Mouse (Mus musculus) midbrain, postnatal 0 days (tissue): ENCODE measurements around the gene Midn. TPM values are rescaled to one million over a fixed set of nuclear protein-coding genes. Genes with fewer than 3 reads are reported as not detected.

Experiments
- ATAC-seq: fragments of 200-750 bp; cut with Nextera tagmentation; 2 replicates; pipeline ENCODE4 v1.8.0; 2017; ENCODE audit warnings: moderate number of reproducible peaks, mild to moderate bottlenecking, moderate TSS enrichment, moderate library complexity; ENCODE audit not compliant: low FRiP score
- DNase-seq: peaks from one replicate; pipeline ENCODE4 v3.0.0-alpha.2; 2015; ENCODE audit warnings: low spot score
- H3K27ac ChIP-seq: fragments of 300-500 bp; sonication (generic); 2 replicates; pipeline ENCODE4 v1.5.1; 2014; ENCODE audit warnings: low read depth, mild to moderate bottlenecking, low read length, mixed read lengths
- H3K27me3 ChIP-seq: fragments of 300-500 bp; sonication (generic); 2 replicates; pipeline ENCODE4 v1.6.1; 2014; ENCODE audit warnings: low read length, control low read depth, mixed read lengths; ENCODE audit not compliant: insufficient read depth
- H3K36me3 ChIP-seq: fragments of 300-500 bp; sonication (generic); 2 replicates; pipeline ENCODE4 v1.6.1; 2014; ENCODE audit warnings: low read length, control low read depth, mixed read lengths; ENCODE audit not compliant: insufficient read depth
- H3K4me1 ChIP-seq: fragments of 300-500 bp; sonication (generic); 2 replicates; pipeline ENCODE4 v1.6.1; 2014; ENCODE audit warnings: mild to moderate bottlenecking, control low read depth, antibody characterized with exemption, low read length, mixed read lengths; ENCODE audit not compliant: insufficient read depth
- H3K4me2 ChIP-seq: fragments of 300-500 bp; sonication (generic); 2 replicates; pipeline ENCODE4 v1.6.1; 2014; ENCODE audit warnings: low read depth, mild to moderate bottlenecking, low read length, mixed read lengths; ENCODE audit not compliant: poor library complexity, severe bottlenecking
- H3K4me3 ChIP-seq: fragments of 300-500 bp; sonication (generic); 2 replicates; pipeline ENCODE4 v1.5.1; 2014; ENCODE audit warnings: low read depth, mild to moderate bottlenecking, low read length, moderate library complexity
- H3K9ac ChIP-seq: fragments of 300-500 bp; sonication (generic); replicated peaks from 2 replicates; pipeline ENCODE4 v1.6.1; 2014; ENCODE audit warnings: mild to moderate bottlenecking, low read length, moderate library complexity, mixed read lengths; ENCODE audit not compliant: poor library complexity, severe bottlenecking
- H3K9me3 ChIP-seq: fragments of 300-500 bp; sonication (generic); 2 replicates; pipeline ENCODE4 v1.6.1; 2016; ENCODE audit warnings: low read length, control low read depth
- CTCF ChIP-seq: IDR thresholded peaks from 2 replicates; pipeline ENCODE4 v1.5.1; 2016; ENCODE audit warnings: antibody characterized with exemption, mild to moderate bottlenecking
- WGBS: fragments of 180-500 bp; shearing (Covaris S2); extraction: QIAGEN DNeasy Blood & Tissue Kit; methylation state at CpG from one replicate; pipeline ENCODE4 v1.1.7; 2014; 5-methylcytosine and 5-hydroxymethylcytosine counted together
- polyA plus RNA-seq: library from polyadenylated mRNA; unstranded; fragments of >200 nt; fragmentation: Nextera tagmentation; extraction: Ambion mirVana; gene quantifications from 2 replicates; pipeline ENCODE4 v1.2.1, GENCODE M21; 2015
- total RNA-seq: library from RNA; depleted of rRNA; stranded (reverse); fragments of >200 nt; gene quantifications from 2 replicates; pipeline ENCODE4 v1.2.3, GENCODE M21; 2014

Gene Midn
- total and polyA plus RNA-seq, 2 experiments from 2014 or later, result 17.2 to 143 TPM

- no peak for TF ChIP-seq CTCF
- DNase-seq (no peak), ATAC-seq (no peak)
- Histone ChIP-seq H3K36me3 (peaks cover 17% of the 10 kb centered on the region), H3K4me1 (peaks cover 20% of the 10 kb centered on the region), H3K27ac (no peak overlapping the region), H3K4me2 (no peak overlapping the region), H3K27me3 (no peaks in the 10 kb centered on the region), H3K9ac (no peak overlapping the region), H3K9me3 (no peaks in the 10 kb centered on the region), H3K4me3 (no peak overlapping the region)
- WGBS, result 78% methylated on average over 11 of the region's 11 CpGs
Observed at GRCm38 (mm10) chr10:80139975-80140665, 8.0 kb upstream of the Midn start.

- ATAC-seq (no peak), DNase-seq (no peak)
- Histone ChIP-seq H3K9ac (0 out of 2 replicates have a peak within 1 kb of the TSS, but pooled peaks have one; percentile 36), H3K4me1 (peaks cover 20% of the 10 kb centered on the region), H3K4me2 (peak within 1 kb of the TSS; percentile 89), H3K36me3 (peaks cover 13% of the 10 kb centered on the region), H3K27ac (peak within 1 kb of the TSS; percentile 97), H3K27me3 (no peaks in the 10 kb centered on the region), H3K4me3 (peak within 1 kb of the TSS; percentile 72), H3K9me3 (no peaks in the 10 kb centered on the region)
- WGBS, result 80% methylated on average over 10 of the region's 10 CpGs
- no peak for TF ChIP-seq CTCF
Observed at GRCm38 (mm10) chr10:80140666-80141035, 7.4 kb upstream of the Midn start, which contains the start of gene Cbarp. Gene Cbarp, minus strand, starts transcription at chr10:80140835.

- ATAC-seq, result peak; percentile 65
- peak; percentile 95 for DNase-seq
- Histone ChIP-seq H3K27me3 (no peaks in the 10 kb centered on the region), H3K4me1 (peaks cover 17% of the 10 kb centered on the region), H3K4me3 (peak overlapping the region; percentile 72), H3K9ac (0 out of 2 replicates have a peak overlapping the region, but pooled peaks have one; percentile 36), H3K36me3 (peaks cover 14% of the 10 kb centered on the region), H3K27ac (peak overlapping the region; percentile 89), H3K9me3 (no peaks in the 10 kb centered on the region), H3K4me2 (peak overlapping the region; percentile 85)
- peak; percentile 74 for TF ChIP-seq CTCF
- under 1% methylated on average over 29 of the region's 29 CpGs for WGBS
Observed at GRCm38 (mm10) chr10:80141243-80141642, 6.8 kb upstream of the Midn start.

GRCm38 (mm10) chr10:80141786-80142529 is 6.1 kb upstream of the Midn start:
- no peak for TF ChIP-seq CTCF
- no peaks in the 10 kb centered on the region for H3K27me3 ChIP-seq
- H3K9me3 ChIP-seq, result no peaks in the 10 kb centered on the region
- ATAC-seq (peak; percentile 84), DNase-seq (peak; percentile 99)
- peak overlapping the region; percentile 89 for H3K27ac ChIP-seq
- peak overlapping the region; percentile 88 for H3K9ac ChIP-seq
- H3K36me3 ChIP-seq, result peaks cover 15% of the 10 kb centered on the region
- H3K4me3 ChIP-seq, result peak overlapping the region; percentile 72
- H3K4me1 ChIP-seq, result peaks cover 11% of the 10 kb centered on the region
- WGBS, result under 1% methylated on average over 43 of the region's 43 CpGs
- H3K4me2 ChIP-seq, result peak overlapping the region; percentile 85

- no peak for TF ChIP-seq CTCF
- H3K36me3 ChIP-seq, result peaks cover 15% of the 10 kb centered on the region
- peaks cover 5% of the 10 kb centered on the region; the same call in 1 of the 2 replicates for H3K4me1 ChIP-seq
Observed at GRCm38 (mm10) chr10:80142530-80142925, 5.5 kb upstream of the Midn start.

GRCm38 (mm10) chr10:80143664-80144063 is 4.4 kb upstream of the Midn start:
- no peak for TF ChIP-seq CTCF
- no peak overlapping the region for H3K4me2 ChIP-seq

More at GRCm38 (mm10) chr10:80142530-80142925, 5.5 kb upstream of the Midn start:
- WGBS, result 0% methylated on average over 15 of the region's 15 CpGs
- Histone ChIP-seq H3K27me3 (no peaks in the 10 kb centered on the region), H3K9ac (peak overlapping the region; percentile 88), H3K9me3 (no peaks in the 10 kb centered on the region), H3K4me3 (peak overlapping the region; percentile 72), H3K27ac (peak overlapping the region; percentile 89), H3K4me2 (peak overlapping the region; percentile 85)
- DNase-seq (no peak), ATAC-seq (no peak)

More at GRCm38 (mm10) chr10:80143664-80144063, 4.4 kb upstream of the Midn start:
- H3K36me3 ChIP-seq, result peaks cover 15% of the 10 kb centered on the region
- no peak overlapping the region for H3K27ac ChIP-seq
- no peak for ATAC-seq
- H3K9ac ChIP-seq, result no peak overlapping the region
- no peak for DNase-seq
- no peaks in the 10 kb centered on the region for H3K9me3 ChIP-seq
- WGBS, result 91% methylated on average over 7 of the region's 7 CpGs
- H3K4me1 ChIP-seq, result peaks cover 5% of the 10 kb centered on the region; the same call in 1 of the 2 replicates
- no peaks in the 10 kb centered on the region for H3K27me3 ChIP-seq
- H3K4me3 ChIP-seq, result no peak overlapping the region
